Mouse (Mus musculus) forebrain, embryonic 10.5 days (tissue): ENCODE results near the gene Fhl2. TPM values are rescaled to one million over a fixed set of nuclear protein-coding genes. Genes with fewer than 3 reads are reported as not detected.
"Not testable (repeated sequence)": the region's sequence is repeated elsewhere in the genome, so short reads cannot be mapped to it uniquely, and the experiment has no call there.

Source experiments
- DNase-seq: peaks from one replicate; pipeline ENCODE4 v3.0.0-alpha.2; 2017; ENCODE audit warnings: low spot score; ENCODE audit errors: extremely low spot score
- H3K27ac ChIP-seq: fragments of 300-500 bp; sonication (generic); 2 replicates; pipeline ENCODE4 v1.5.1; 2016; ENCODE audit warnings: mild to moderate bottlenecking
- H3K27me3 ChIP-seq: fragments of 300-500 bp; sonication (generic); 2 replicates; pipeline ENCODE4 v1.6.1; 2016; ENCODE audit warnings: mild to moderate bottlenecking; ENCODE audit not compliant: poor library complexity, severe bottlenecking
- H3K36me3 ChIP-seq: fragments of 300-500 bp; sonication (generic); replicated peaks from 2 replicates; pipeline ENCODE4 v1.6.1; 2016; ENCODE audit warnings: mild to moderate bottlenecking, moderate library complexity
- H3K4me1 ChIP-seq: fragments of 300-500 bp; sonication (generic); 2 replicates; pipeline ENCODE4 v1.6.1; 2016
- H3K4me3 ChIP-seq: fragments of 300-500 bp; sonication (generic); 2 replicates; pipeline ENCODE4 v1.5.1; 2016; ENCODE audit warnings: mild to moderate bottlenecking, moderate library complexity
- H3K9me3 ChIP-seq: fragments of 300-500 bp; sonication (generic); 2 replicates; pipeline ENCODE4 v1.6.1; 2016; ENCODE audit warnings: mild to moderate bottlenecking, moderate library complexity
- WGBS: fragments of 180-500 bp; shearing (Covaris S2); methylation state at CpG from one replicate; pipeline ENCODE4 v1.1.7; 2016; 5-methylcytosine and 5-hydroxymethylcytosine counted together
- polyA plus RNA-seq: library from polyadenylated mRNA; unstranded; fragments of >200 nt; fragmentation: Nextera tagmentation; extraction: Ambion mirVana; gene quantifications from 2 replicates; pipeline ENCODE4 v1.2.1, GENCODE M21; 2016

The Fhl2 gene
- polyA plus RNA-seq, 1 experiment from 2014 or later = 4.7 TPM

GRCm38 (mm10) chr1:43211274-43211673 is 14.5 kb upstream of the Fhl2 start:
- Histone ChIP-seq H3K4me1 (no peaks in the 10 kb centered on the region), H3K9me3 (no peaks in the 10 kb centered on the region), H3K27ac (no peak overlapping the region), H3K36me3 (no peaks in the 10 kb centered on the region), H3K27me3 (no peaks in the 10 kb centered on the region), H3K4me3 (no peak overlapping the region)
- WGBS = 67% methylated on average over 1 of the region's 1 CpGs
- no peak for DNase-seq

GRCm38 (mm10) chr1:43210285-43210684 is 13.5 kb upstream of the Fhl2 start:
- no peaks in the 10 kb centered on the region for H3K27me3 ChIP-seq
- no peak overlapping the region for H3K27ac ChIP-seq
- no peaks in the 10 kb centered on the region for H3K36me3 ChIP-seq
- no peak overlapping the region for H3K4me3 ChIP-seq
- no peaks in the 10 kb centered on the region for H3K4me1 ChIP-seq
- 91% methylated on average over 9 of the region's 9 CpGs for WGBS
- H3K9me3 ChIP-seq = no peaks in the 10 kb centered on the region
- no peak for DNase-seq

- H3K4me1 ChIP-seq = no peaks in the 10 kb centered on the region
- WGBS = 91% methylated on average over 1 of the region's 1 CpGs
- no peaks in the 10 kb centered on the region for H3K9me3 ChIP-seq
- H3K36me3 ChIP-seq = no peaks in the 10 kb centered on the region
- no peak overlapping the region for H3K4me3 ChIP-seq
- no peak overlapping the region for H3K27ac ChIP-seq
- DNase-seq = no peak
- no peaks in the 10 kb centered on the region for H3K27me3 ChIP-seq
Measured at GRCm38 (mm10) chr1:43207147-43207546, 10.4 kb upstream of the Fhl2 start.

GRCm38 (mm10) chr1:43203282-43203681 is 6.5 kb upstream of the Fhl2 start:
- Histone ChIP-seq H3K9me3 (no peaks in the 10 kb centered on the region), H3K27ac (no peak overlapping the region), H3K4me1 (no peaks in the 10 kb centered on the region), H3K36me3 (no peaks in the 10 kb centered on the region), H3K4me3 (no peak overlapping the region), H3K27me3 (no peaks in the 10 kb centered on the region)
- WGBS = 63% methylated on average over 5 of the region's 5 CpGs
- DNase-seq = no peak

DNA sequence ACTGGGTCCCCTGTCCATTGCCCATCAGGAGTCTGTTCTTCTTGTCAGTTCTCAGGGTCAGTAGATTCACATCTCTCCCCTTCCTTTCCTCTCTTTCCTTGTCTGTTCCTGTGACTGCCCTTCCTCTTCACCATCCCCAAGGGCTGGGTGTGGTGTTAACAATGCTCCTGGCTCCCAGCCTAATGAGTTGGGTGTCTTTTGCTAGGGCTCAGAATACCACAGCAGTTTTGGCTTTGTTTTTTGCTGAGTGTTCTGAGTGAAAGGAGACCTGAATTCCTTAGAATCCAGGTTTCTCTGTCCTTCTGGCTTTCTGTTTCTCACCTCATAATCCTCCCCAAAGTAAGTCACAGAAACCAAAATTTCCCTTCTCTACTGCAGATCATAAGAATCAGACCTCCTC is 5.4 kb upstream of the Fhl2 start:
- H3K9me3 ChIP-seq = no peaks in the 10 kb centered on the region
- H3K27ac ChIP-seq = no peak overlapping the region
- no peak for DNase-seq
- H3K4me1 ChIP-seq = no peaks in the 10 kb centered on the region
- H3K27me3 ChIP-seq = no peaks in the 10 kb centered on the region
- no peaks in the 10 kb centered on the region for H3K36me3 ChIP-seq
- H3K4me3 ChIP-seq = no peak overlapping the region

DNA sequence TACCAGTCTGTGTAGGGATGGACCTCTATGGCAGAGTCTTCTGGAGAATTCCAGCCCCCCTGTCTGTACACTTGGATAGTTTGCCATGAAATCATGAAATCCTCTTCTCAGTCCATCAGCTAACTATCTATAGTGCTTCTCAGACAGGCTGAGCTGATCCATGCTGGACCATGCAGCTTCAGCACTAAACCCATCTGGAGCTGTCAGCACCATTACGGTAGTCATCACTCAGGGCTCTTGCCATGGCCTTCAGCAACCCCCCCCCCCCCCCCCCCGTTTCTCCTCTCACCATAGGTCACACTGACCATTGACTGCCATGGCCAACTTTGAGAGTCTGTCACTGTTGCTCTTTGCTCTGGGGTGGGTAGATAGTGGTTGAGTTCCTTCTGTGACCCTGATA is 5.0 kb upstream of the Fhl2 start:
- WGBS = 82% methylated on average over 2 of the region's 2 CpGs
- Histone ChIP-seq H3K36me3 (no peaks in the 10 kb centered on the region), H3K4me3 (no peak overlapping the region), H3K27me3 (no peaks in the 10 kb centered on the region), H3K4me1 (no peaks in the 10 kb centered on the region), H3K9me3 (no peaks in the 10 kb centered on the region), H3K27ac (no peak overlapping the region)
- DNase-seq = no peak

DNA sequence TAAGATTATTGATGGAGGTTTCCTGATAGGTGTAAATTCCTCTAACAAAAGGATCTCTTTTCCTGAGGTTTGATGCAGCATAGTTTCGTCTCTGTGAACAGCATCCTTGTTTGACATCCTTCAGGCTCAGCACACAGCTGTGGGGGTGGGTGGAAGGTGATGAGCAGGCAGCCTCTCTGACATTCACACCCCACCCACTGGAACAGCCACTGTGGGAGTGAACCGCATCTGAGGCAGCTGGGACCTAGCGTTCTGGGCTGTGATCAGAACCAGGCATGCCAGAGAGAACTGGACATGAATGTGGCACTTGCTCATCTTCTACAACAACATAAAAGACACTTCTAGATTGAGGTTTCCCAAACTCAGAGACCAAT is 3.1 kb upstream of the Fhl2 start:
- H3K4me3 ChIP-seq = no peak overlapping the region
- H3K27me3 ChIP-seq = no peaks in the 10 kb centered on the region
- H3K4me1 ChIP-seq = no peaks in the 10 kb centered on the region
- H3K27ac ChIP-seq = no peak overlapping the region
- no peak for DNase-seq
- H3K9me3 ChIP-seq = no peaks in the 10 kb centered on the region
- no peaks in the 10 kb centered on the region for H3K36me3 ChIP-seq
- WGBS = 80% methylated on average over 3 of the region's 3 CpGs

GRCm38 (mm10) chr1:43199210-43199866 is 2.6 kb upstream of the Fhl2 start:
- Histone ChIP-seq H3K27ac (no peak overlapping the region), H3K9me3 (no peaks in the 10 kb centered on the region), H3K4me3 (no peak overlapping the region), H3K36me3 (no peaks in the 10 kb centered on the region), H3K27me3 (no peaks in the 10 kb centered on the region), H3K4me1 (no peaks in the 10 kb centered on the region)
- 84% methylated on average over 3 of the region's 3 CpGs for WGBS
- no peak for DNase-seq

- H3K4me1 ChIP-seq = no peaks in the 10 kb centered on the region
- H3K36me3 ChIP-seq = no peaks in the 10 kb centered on the region
- no peaks in the 10 kb centered on the region for H3K9me3 ChIP-seq
- WGBS = 87% methylated on average over 1 of the region's 1 CpGs
- H3K27ac ChIP-seq = no peak overlapping the region
- no peaks in the 10 kb centered on the region for H3K27me3 ChIP-seq
- no peak overlapping the region for H3K4me3 ChIP-seq
- no peak for DNase-seq
Measured at GRCm38 (mm10) chr1:43196059-43196458, 725 bp downstream of the Fhl2 start.

DNA sequence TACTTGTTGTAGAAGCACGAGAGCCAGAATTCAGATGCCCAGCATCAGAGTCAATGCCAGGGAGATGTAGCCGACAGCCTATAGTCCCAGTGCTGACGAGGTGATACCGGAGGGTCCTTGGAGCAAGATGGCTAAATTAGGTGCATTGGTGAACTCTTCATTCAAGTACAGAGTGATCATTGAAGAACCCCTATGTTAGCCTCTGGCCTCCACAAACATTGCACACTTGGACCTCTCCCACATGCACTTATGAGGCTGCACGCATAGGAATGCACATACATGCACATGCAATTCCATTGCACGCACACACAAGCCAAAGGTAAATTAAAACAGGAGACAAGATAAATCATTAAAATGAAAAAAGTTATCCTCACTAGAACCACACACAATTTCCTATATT is 3.4 kb downstream of the Fhl2 start:
- H3K27me3 ChIP-seq = no peaks in the 10 kb centered on the region
- WGBS = 96% methylated on average over 6 of the region's 6 CpGs
- H3K9me3 ChIP-seq = no peaks in the 10 kb centered on the region
- H3K4me3 ChIP-seq = no peak overlapping the region
- H3K4me1 ChIP-seq = no peaks in the 10 kb centered on the region
- no peaks in the 10 kb centered on the region for H3K36me3 ChIP-seq
- DNase-seq = no peak
- H3K27ac ChIP-seq = no peak overlapping the region

- WGBS = 91% methylated on average over 10 of the region's 10 CpGs
- H3K4me1 ChIP-seq = no peaks in the 10 kb centered on the region
- H3K27me3 ChIP-seq = no peaks in the 10 kb centered on the region
- no peaks in the 10 kb centered on the region for H3K9me3 ChIP-seq
- no peak overlapping the region for H3K27ac ChIP-seq
- no peak overlapping the region for H3K4me3 ChIP-seq
- no peaks in the 10 kb centered on the region for H3K36me3 ChIP-seq
- no peak for DNase-seq
Measured at GRCm38 (mm10) chr1:43192471-43192870, 4.3 kb downstream of the Fhl2 start.

DNA sequence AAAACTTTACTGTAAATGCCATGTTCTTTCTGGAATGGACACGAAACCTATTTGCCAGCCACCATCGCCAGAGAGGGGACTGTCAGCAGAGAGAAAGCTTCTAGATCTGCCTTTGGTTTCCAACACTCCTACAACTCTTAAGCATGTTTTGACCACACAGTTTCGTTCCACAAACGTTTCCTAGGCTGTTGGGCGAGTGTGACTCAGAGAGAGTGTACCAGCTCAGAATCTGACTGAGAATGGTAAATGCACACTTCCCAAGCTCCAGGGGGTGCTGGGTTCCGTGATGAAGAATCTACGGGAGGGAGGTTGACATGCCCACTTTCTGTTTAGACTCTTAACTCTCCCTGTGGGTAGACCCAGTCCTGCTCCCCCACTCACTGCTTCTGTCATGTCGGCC is 5.7 kb downstream of the Fhl2 start:
- Histone ChIP-seq H3K36me3 (no peaks in the 10 kb centered on the region), H3K27ac (no peak overlapping the region), H3K27me3 (no peaks in the 10 kb centered on the region), H3K4me1 (peaks cover 10% of the 10 kb centered on the region), H3K9me3 (no peaks in the 10 kb centered on the region), H3K4me3 (no peak overlapping the region)
- DNase-seq = no peak
- WGBS = 87% methylated on average over 8 of the region's 8 CpGs

GRCm38 (mm10) chr1:43188893-43189292 is 7.9 kb downstream of the Fhl2 start:
- H3K4me3 ChIP-seq, H3K27me3 ChIP-seq, H3K27ac ChIP-seq, H3K9me3 ChIP-seq, H3K36me3 ChIP-seq, DNase-seq: not testable (repeated sequence)
- WGBS = 94% methylated on average over 12 of the region's 16 CpGs
- peaks cover 11% of the 10 kb centered on the region for H3K4me1 ChIP-seq

DNA sequence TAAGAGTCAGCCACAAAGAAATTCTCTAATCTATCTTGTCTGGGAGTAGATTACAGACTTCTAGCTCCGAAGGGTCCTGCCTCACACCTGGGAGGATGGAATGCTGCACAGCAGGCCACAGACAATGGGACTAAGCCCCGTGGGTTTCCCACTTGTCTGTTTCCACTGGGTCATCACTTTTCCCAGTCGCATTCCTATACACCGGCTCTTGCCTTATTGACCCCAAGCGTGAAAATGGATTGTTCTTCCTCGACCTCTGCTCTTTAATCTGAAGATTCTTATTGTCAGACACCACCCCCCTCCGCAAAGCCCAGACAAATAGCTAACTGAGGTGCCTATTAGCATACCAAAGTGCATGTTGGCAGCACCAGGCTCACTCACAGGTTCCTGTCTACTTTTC is 10.4 kb downstream of the Fhl2 start:
- Histone ChIP-seq H3K4me1 (peaks cover 11% of the 10 kb centered on the region), H3K36me3 (no peaks in the 10 kb centered on the region), H3K4me3 (no peak overlapping the region), H3K27ac (no peak overlapping the region), H3K9me3 (no peaks in the 10 kb centered on the region), H3K27me3 (no peaks in the 10 kb centered on the region)
- WGBS = 5% methylated on average over 7 of the region's 7 CpGs
- DNase-seq = no peak
